ENCODE assay signal across 8 mouse cellular contexts in the genomic region with DNA sequence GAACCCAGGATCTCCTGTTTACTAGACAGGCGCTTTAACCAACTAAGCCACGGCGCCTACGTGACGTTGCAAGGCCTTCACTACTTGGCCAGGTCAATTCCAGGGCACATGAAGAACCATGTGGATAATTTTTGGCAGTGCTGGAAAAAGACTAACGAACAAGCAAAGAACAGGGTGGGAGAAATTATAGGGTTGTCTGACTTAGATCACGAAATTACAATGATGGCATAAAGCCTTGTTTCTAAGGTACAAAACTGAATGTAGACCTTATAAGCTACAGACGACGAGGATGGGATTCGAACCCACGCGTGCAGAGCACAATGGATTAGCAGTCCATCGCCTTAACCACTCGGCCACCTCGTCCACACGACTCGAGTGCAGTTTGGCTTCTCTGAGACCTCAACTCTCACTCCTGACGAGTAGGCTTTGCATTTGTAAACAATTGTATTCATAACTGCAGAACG. TPM values are rescaled to one million over a fixed set of nuclear protein-coding genes. Genes with fewer than 3 reads are reported as not detected.
A peak's percentile ranks its signal among the peaks of the same experiment; 100 is the strongest.
DNase-seq lines count a peak whose midpoint lies in the region; ATAC-seq lines count a peak whose summit lies in the region.

No protein-coding gene starts in this region.

- peak; percentile 44 for ATAC-seq in hindbrain, embryonic 13.5 days (ENCODE audit: low FRiP score)

- H3K36me3 ChIP-seq in hindbrain, embryonic 13.5 days = no peaks in the 10 kb centered on the region

- peak; percentile 94 for DNase-seq in MN1 (ENCODE audit: low spot score)
- DNase-seq in cerebellum, adult 9-11 months = peak; percentile 93
- DNase-seq in frontal cortex, postnatal 14 days (ENCODE audit: low spot score in 2 of 2) = peak; percentile 91 to 96
- peak; percentile 95 to 98 for DNase-seq in layer of hippocampus, postnatal 36 days
- peak; percentile 99 for DNase-seq in lung, postnatal 36 days
- peak; percentile 98 for DNase-seq in retina, embryonic 14.5 days (ENCODE audit: low spot score)
- peak; percentile 92 to 96 for DNase-seq in thymus, postnatal 36 days

- H3K4me2 ChIP-seq in hindbrain, embryonic 13.5 days = peak overlapping the region; percentile 81

- H3K27me3 ChIP-seq in hindbrain, embryonic 13.5 days = no peaks in the 10 kb centered on the region

- H3K9ac ChIP-seq in hindbrain, embryonic 13.5 days = peak overlapping the region; percentile 51; the same call in 1 of the 2 replicates

- peaks cover 51% of the 10 kb centered on the region for H3K4me1 ChIP-seq in hindbrain, embryonic 13.5 days (replicated peaks)

- WGBS in hindbrain, embryonic 13.5 days = under 1% methylated on average over 19 of the region's 19 CpGs

- no peaks in the 10 kb centered on the region for H3K9me3 ChIP-seq in hindbrain, embryonic 13.5 days

- H3K27ac ChIP-seq in hindbrain, embryonic 13.5 days = peak overlapping the region; percentile 69

- peak overlapping the region; percentile 63 for H3K4me3 ChIP-seq in hindbrain, embryonic 13.5 days

RNA-seq across cellular contexts. Expression of gene Borcs6, which starts 3.3 kb away (rescaled TPM):
- 13.4 and 15.2 TPM in 2 replicates for polyA plus RNA-seq in hindbrain, embryonic 13.5 days (2015; fragmentation: Nextera tagmentation; extraction: Ambion mirVana)
- total RNA-seq in layer of hippocampus, postnatal 36 days (2021) = 10 to 100 TPM; 27.8 to 30.4 TPM

RNA-seq across cellular contexts. Expression of gene Tmem107, which starts 7.8 kb away (rescaled TPM):
- polyA plus RNA-seq in hindbrain, embryonic 13.5 days (2015; fragmentation: Nextera tagmentation; extraction: Ambion mirVana) = 28.7 and 41.0 TPM in 2 replicates
- total RNA-seq in layer of hippocampus, postnatal 36 days (2021) = 10 to 100 TPM; 20.8 to 24.0 TPM

RNA-seq across cellular contexts. Expression of gene Aurkb, which starts 17.3 kb away (rescaled TPM):
- polyA plus RNA-seq in hindbrain, embryonic 13.5 days (2015; fragmentation: Nextera tagmentation; extraction: Ambion mirVana) = 31.7 and 34.2 TPM in 2 replicates
- total RNA-seq in layer of hippocampus, postnatal 36 days (2021) = 1 to 10 TPM; 1.0 to 1.1 TPM

RNA-seq across cellular contexts. Expression of gene Vamp2, which starts 25.5 kb away (rescaled TPM):
- polyA plus RNA-seq in hindbrain, embryonic 13.5 days (2015; fragmentation: Nextera tagmentation; extraction: Ambion mirVana) = 217 and 227 TPM in 2 replicates
- total RNA-seq in layer of hippocampus, postnatal 36 days (2021) = 100 to 1,000 TPM; 962 to 984 TPM

RNA-seq across cellular contexts. Expression of gene Per1, which starts 32.2 kb away (rescaled TPM):
- 7.4 and 9.4 TPM in 2 replicates for polyA plus RNA-seq in hindbrain, embryonic 13.5 days (2015; fragmentation: Nextera tagmentation; extraction: Ambion mirVana)
- 10 to 100 TPM; 78.2 to 92.8 TPM for total RNA-seq in layer of hippocampus, postnatal 36 days (2021)

Comparison
In these comparisons a context has a peak if more than half of its experiments do, and no peak if none do; other contexts are left out.
1. Peak in every context shown above with its lines: DNase-seq, ATAC-seq, H3K4me3 ChIP-seq and H3K27ac ChIP-seq.